Mouse (Mus musculus) spleen, adult 2 months (tissue): ENCODE data around the gene Tpcn2.

Source experiments
- CTCF ChIP-seq: fragments of 200-500 bp; IDR thresholded peaks from 2 replicates; pipeline ENCODE4 v1.5.1; 2011; ENCODE audit warnings: mild to moderate bottlenecking, inconsistent platforms; ENCODE audit not compliant: insufficient read depth, insufficient read length, insufficient replicate concordance; ENCODE audit errors: extremely low read depth
- POLR2A ChIP-seq: fragments of 200-500 bp; IDR thresholded peaks from 2 replicates; pipeline ENCODE4 v1.6.1; 2011; ENCODE audit warnings: low read depth, low read length, inconsistent platforms

GRCm38 (mm10) chr7:145329982-145330381, 46.2 kb upstream of the Tpcn2 start:
- TF ChIP-seq POLR2A: no peak
- TF ChIP-seq CTCF: no peak
